Mouse (Mus musculus): ENCODE measurements at regions not wholly inside any gene's neighbourhood (a gene's known extent, or its start where the extent isn't known, plus 50 kb on each side); places are given as distances from the start of the nearest gene placed in this dataset.

- no peak for TF ChIP-seq CTCF (IDR thresholded peaks at IDR 0.05; ENCODE audit: low read depth)
- no peak for TF ChIP-seq EP300 (IDR thresholded peaks at IDR 0.05; ENCODE audit: low read depth)
Measured at GRCm38 (mm10) chr3:70102091-70102490, 94.7 kb downstream of the Otol1 start.

Data from heart, postnatal 0 days (tissue).